Mouse (Mus musculus) small intestine, adult 2 months (tissue): ENCODE measurements around the gene Ece1.

ENCODE experiments used
- CTCF ChIP-seq: fragments of 200-500 bp; IDR thresholded peaks from 2 replicates; pipeline ENCODE4 v1.5.1; 2012; ENCODE audit warnings: low read depth, mild to moderate bottlenecking, control low read depth, inconsistent platforms, low read length, moderate library complexity, mixed read lengths; ENCODE audit not compliant: insufficient replicate concordance, insufficient read length; ENCODE audit errors: extremely low read depth
- POLR2A ChIP-seq: fragments of 200-500 bp; IDR thresholded peaks from 2 replicates; pipeline ENCODE4 v1.6.1; 2012; ENCODE audit warnings: low read depth, mild to moderate bottlenecking, control low read depth, inconsistent platforms, low read length, moderate library complexity

DNA sequence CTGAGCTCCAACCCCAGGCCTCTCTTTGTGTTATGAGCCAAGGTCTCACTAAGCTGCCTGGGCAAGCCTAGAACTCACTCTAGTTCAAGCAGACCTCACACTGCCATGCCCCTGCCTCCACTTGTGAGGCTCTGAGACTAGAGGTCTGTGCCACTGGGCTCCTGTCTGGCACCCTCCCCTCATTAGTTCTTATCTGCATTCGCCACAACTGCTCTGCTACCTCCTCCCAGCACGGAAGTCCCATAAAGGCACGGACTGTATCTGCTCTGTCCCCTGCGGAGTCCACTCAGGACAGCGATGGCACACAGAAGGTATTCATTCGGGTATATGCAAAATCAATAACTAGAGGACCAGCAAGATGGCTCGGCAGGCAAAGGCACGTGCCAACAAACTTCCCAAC, 19.4 kb downstream of the Ece1 start:
- no peak for TF ChIP-seq CTCF
- TF ChIP-seq POLR2A, result no peak
